Mouse (Mus musculus) hindbrain, embryonic 10.5 days (tissue): Measurements from ENCODE around the gene 9030624G23Rik. TPM values are rescaled to one million over a fixed set of nuclear protein-coding genes. Genes with fewer than 3 reads are reported as not detected.
"Not testable (repeated sequence)": the region's sequence is repeated elsewhere in the genome, so short reads cannot be mapped to it uniquely, and the experiment has no call there.

Source experiments
- DNase-seq: peaks from one replicate; pipeline ENCODE4 v3.0.0-alpha.2; 2017; ENCODE audit warnings: low spot score
- H3K27ac ChIP-seq: fragments of 300-500 bp; sonication (generic); 2 replicates; pipeline ENCODE4 v1.5.1; 2016; ENCODE audit warnings: mild to moderate bottlenecking, moderate library complexity
- H3K27me3 ChIP-seq: fragments of 300-500 bp; sonication (generic); 2 replicates; pipeline ENCODE4 v1.6.1; 2016; ENCODE audit warnings: mild to moderate bottlenecking; ENCODE audit not compliant: poor library complexity, insufficient read depth, severe bottlenecking
- H3K36me3 ChIP-seq: fragments of 300-500 bp; sonication (generic); 2 replicates; pipeline ENCODE4 v1.6.1; 2016; ENCODE audit warnings: mild to moderate bottlenecking, moderate library complexity
- H3K4me1 ChIP-seq: fragments of 300-500 bp; sonication (generic); replicated peaks from 2 replicates; pipeline ENCODE4 v1.6.1; 2016; ENCODE audit warnings: mild to moderate bottlenecking
- H3K4me3 ChIP-seq: fragments of 300-500 bp; sonication (generic); 2 replicates; pipeline ENCODE4 v1.5.1; 2016; ENCODE audit warnings: mild to moderate bottlenecking, moderate library complexity
- H3K9me3 ChIP-seq: fragments of 300-500 bp; sonication (generic); 2 replicates; pipeline ENCODE4 v1.6.1; 2016; ENCODE audit warnings: mild to moderate bottlenecking, moderate library complexity
- WGBS: fragments of 180-500 bp; shearing (Covaris S2); methylation state at CpG from one replicate; pipeline ENCODE4 v1.1.7; 2016; 5-methylcytosine and 5-hydroxymethylcytosine counted together
- polyA plus RNA-seq: library from polyadenylated mRNA; unstranded; fragments of >200 nt; fragmentation: Nextera tagmentation; extraction: Ambion mirVana; gene quantifications from 2 replicates; pipeline ENCODE4 v1.2.1, GENCODE M21; 2016

9030624G23Rik gene
- polyA plus RNA-seq = 2.6 and 3.6 TPM in 2 replicates

DNA sequence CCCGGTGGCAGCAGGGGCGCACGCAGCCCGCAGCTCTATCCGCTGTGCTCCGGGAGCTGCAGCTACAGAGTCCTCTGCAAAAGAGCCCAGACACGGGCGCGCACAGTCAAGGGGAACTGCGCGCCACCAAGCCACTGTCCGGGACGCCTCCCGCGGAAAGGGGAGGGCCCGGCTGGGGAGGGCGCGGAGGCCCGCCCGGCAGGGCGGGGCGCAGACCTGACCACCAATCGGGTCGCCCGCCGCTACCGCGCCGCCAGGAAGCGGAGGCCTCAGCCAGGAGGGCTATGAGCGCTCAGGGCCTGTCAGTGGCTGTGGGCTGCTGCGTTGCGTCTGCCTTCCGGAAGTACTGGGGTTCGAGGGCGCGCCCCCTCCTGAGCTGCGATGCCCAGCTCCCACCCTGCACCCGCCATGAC lies at the start of gene 9030624G23Rik:
TSS of gene 9030624G23Rik (minus strand) at position 139 of the 413 bp plus-strand sequence.
- H3K27me3 ChIP-seq, H3K9me3 ChIP-seq, H3K4me1 ChIP-seq, H3K36me3 ChIP-seq: not testable (repeated sequence)
- Histone ChIP-seq H3K4me3 (peak within 1 kb of the TSS; percentile 52), H3K27ac (peak within 1 kb of the TSS; percentile 72; the same call in 1 of the 2 replicates)
- under 1% methylated on average over 38 of the region's 39 CpGs for WGBS
- peak; percentile 60 for DNase-seq

DNA sequence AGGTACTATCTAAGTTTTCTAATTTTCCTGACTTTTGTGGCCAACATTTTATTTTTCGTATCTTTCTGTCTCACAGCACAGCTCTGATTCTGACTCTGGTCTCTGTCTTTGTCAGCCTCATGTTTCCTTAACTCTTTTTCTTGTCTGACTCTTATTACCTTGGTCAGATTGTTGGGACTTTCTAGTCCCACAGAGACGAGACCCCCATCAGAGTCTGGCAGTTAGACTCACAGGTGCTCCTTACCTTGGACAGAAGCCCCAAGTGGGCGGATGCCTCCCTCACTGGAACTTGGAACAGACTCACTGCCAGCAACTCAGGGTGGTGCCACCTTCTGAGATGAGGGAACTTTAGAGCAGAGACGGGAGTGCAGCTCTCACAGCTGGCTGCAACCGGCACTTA lies 13.9 kb downstream of the 9030624G23Rik start:
- peaks cover 16% of the 10 kb centered on the region; the same call in 1 of the 2 replicates for H3K9me3 ChIP-seq
- H3K27ac ChIP-seq, DNase-seq, H3K4me3 ChIP-seq, H3K27me3 ChIP-seq, H3K4me1 ChIP-seq: not testable (repeated sequence)
- 89% methylated on average over 2 of the region's 5 CpGs for WGBS
- H3K36me3 ChIP-seq = peaks cover 10% of the 10 kb centered on the region; the same call in 1 of the 2 replicates
